Comparison of ENCODE assay signal across 8 mouse cellular contexts in the genomic region with DNA sequence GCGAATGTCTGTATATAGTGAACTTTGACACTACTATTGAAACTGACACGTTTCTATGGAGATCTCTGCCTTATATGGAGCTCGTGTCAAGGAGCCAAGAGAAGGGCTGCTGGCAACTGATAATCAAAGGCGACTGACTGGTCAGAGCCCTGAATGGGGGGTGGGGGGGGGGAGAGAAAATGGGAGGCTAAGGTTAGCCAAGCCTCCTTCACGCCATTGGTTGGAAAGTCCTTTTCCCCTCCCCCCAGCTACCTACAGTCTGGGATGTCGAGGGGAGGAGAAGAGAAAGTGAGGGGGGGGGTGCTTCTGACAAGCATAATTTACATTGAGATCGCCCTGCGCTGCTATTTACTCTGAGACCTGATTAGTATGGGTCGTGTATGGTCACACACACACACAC. TPM values are rescaled to one million over a fixed set of nuclear protein-coding genes. Genes with fewer than 3 reads are reported as not detected.
DNase-seq lines count a peak whose midpoint lies in the region; ATAC-seq and TF ChIP-seq lines count a peak whose summit lies in the region.

No protein-coding gene starts in this region.

- no peak overlapping the region for H3K9ac ChIP-seq in limb, embryonic 11.5 days (ENCODE audit: low read length)

- peak overlapping the region; percentile 67 for H3K4me3 ChIP-seq in cerebellum, adult 2 months (replicated peaks; ENCODE audit: insufficient read depth, low read depth, low read length)
- peak overlapping the region; percentile 24 for H3K4me3 ChIP-seq in limb, embryonic 11.5 days (ENCODE audit: low read depth, low read length)

- no peaks in the 10 kb centered on the region for H3K27me3 ChIP-seq in cerebellum, adult 2 months (ENCODE audit: control insufficient read depth, insufficient read depth, low read length)
- peaks cover 13% of the 10 kb centered on the region for H3K27me3 ChIP-seq in limb, embryonic 11.5 days (ENCODE audit: control insufficient read depth, insufficient read depth, low read length)

- WGBS in cerebellum, adult 2 months, result 0% methylated on average over 9 of the region's 9 CpGs
- WGBS in limb, embryonic 11.5 days, result under 1% methylated on average over 8 of the region's 9 CpGs

- peak; percentile 77 for DNase-seq in right cerebral cortex, adult 18-20 months
- no peak for DNase-seq in right cerebral cortex, postnatal 4 days
- peak; percentile 70 to 91 for DNase-seq in cerebellum, adult 2 months
- peak; percentile 77 for DNase-seq in forelimb bud, embryonic 11.5 days (ENCODE audit: low read depth, low spot score)
- peak; percentile 72 for DNase-seq in limb, embryonic 11.5 days (ENCODE audit: low spot score)
- DNase-seq in neural tube, embryonic 10.5 days (ENCODE audit: extremely low spot score, low spot score), result peak; percentile 85
- no peak for DNase-seq in urinary bladder, adult 18-20 months (ENCODE audit: low spot score in 2 of 2)
- no peak for DNase-seq in ovary, postnatal 36 days (ENCODE audit: low spot score)

- TF ChIP-seq CTCF in cerebellum, adult 2 months (IDR thresholded peaks at IDR 0.05; ENCODE audit: borderline replicate concordance, insufficient read depth, low read depth, low read length), result no peak

- no peaks in the 10 kb centered on the region for H3K36me3 ChIP-seq in limb, embryonic 11.5 days (ENCODE audit: control insufficient read depth, insufficient read depth, low read length)

- H3K4me2 ChIP-seq in limb, embryonic 11.5 days (ENCODE audit: low read depth, severe bottlenecking), result peak overlapping the region; percentile 36

- ATAC-seq in limb, embryonic 11.5 days (ENCODE audit: insufficient number of reproducible peaks, low FRiP score, low TSS enrichment, low read depth), result peak; percentile 31; the same call in 1 of the 2 replicates

- TF ChIP-seq POLR2A in cerebellum, adult 2 months (IDR thresholded peaks at IDR 0.05; ENCODE audit: borderline replicate concordance, insufficient read depth, low read length), result peak; percentile 29; the same call in 1 of the 2 replicates

- no peaks in the 10 kb centered on the region for H3K4me1 ChIP-seq in cerebellum, adult 2 months (ENCODE audit: control insufficient read depth, insufficient read depth, low read length)
- H3K4me1 ChIP-seq in limb, embryonic 11.5 days (ENCODE audit: control insufficient read depth, insufficient read depth, low read length), result peaks cover 9% of the 10 kb centered on the region

- H3K27ac ChIP-seq in cerebellum, adult 2 months (ENCODE audit: insufficient read depth, low read length), result 0 out of 2 replicates have a peak overlapping the region, but pooled peaks have one; percentile 42
- H3K27ac ChIP-seq in limb, embryonic 11.5 days (replicated peaks; ENCODE audit: low read depth, low read length), result no peak overlapping the region

- no peaks in the 10 kb centered on the region for H3K9me3 ChIP-seq in limb, embryonic 11.5 days (ENCODE audit: control insufficient read depth, low read length)

RNA-seq across cellular contexts. Expression of a gene that starts 0.8 kb away (rescaled TPM):
- polyA plus RNA-seq in cerebellum, adult 2 months (2012; rRNA removed), result 71.3 and 84.5 TPM in 2 replicates
- polyA plus RNA-seq in limb, embryonic 11.5 days (2014; fragmentation: Nextera tagmentation; extraction: Ambion mirVana), result 12.2 and 15.0 TPM in 2 replicates

Comparison
In these comparisons a context has a peak if more than half of its experiments do, and no peak if none do; other contexts are left out.
1. DNase-seq: peak in right cerebral cortex, adult 18-20 months (single experiment), cerebellum, adult 2 months (2 of 2), forelimb bud, embryonic 11.5 days (single experiment), limb, embryonic 11.5 days (single experiment) and neural tube, embryonic 10.5 days (single experiment); none in right cerebral cortex, postnatal 4 days (single experiment), urinary bladder, adult 18-20 months (0 of 2) and ovary, postnatal 36 days (single experiment).